Mouse (Mus musculus) lung, embryonic 14.5 days (tissue): ENCODE data around the gene Sync. TPM values are rescaled to one million over a fixed set of nuclear protein-coding genes. Genes with fewer than 3 reads are reported as not detected.

ENCODE experiments used
- ATAC-seq: fragments of 200-750 bp; cut with Nextera tagmentation; 2 replicates; pipeline ENCODE4 v1.8.0; 2017; ENCODE audit warnings: mild to moderate bottlenecking, moderate TSS enrichment, moderate library complexity; ENCODE audit not compliant: insufficient read depth
- DNase-seq: peaks from one replicate; pipeline ENCODE4 v3.0.0-alpha.2; 2015
- H3K27ac ChIP-seq: fragments of 300-500 bp; sonication (generic); 2 replicates; pipeline ENCODE4 v1.5.1; 2014; ENCODE audit warnings: low read depth, mild to moderate bottlenecking, moderate library complexity
- H3K27me3 ChIP-seq: fragments of 300-500 bp; sonication (generic); 2 replicates; pipeline ENCODE4 v1.6.1; 2014; ENCODE audit warnings: low read length, control low read depth; ENCODE audit not compliant: insufficient read depth
- H3K36me3 ChIP-seq: fragments of 300-500 bp; sonication (generic); 2 replicates; pipeline ENCODE4 v1.6.1; 2014; ENCODE audit warnings: control low read depth; ENCODE audit not compliant: insufficient read depth
- H3K4me1 ChIP-seq: fragments of 300-500 bp; sonication (generic); 2 replicates; pipeline ENCODE4 v1.6.1; 2014; ENCODE audit warnings: antibody characterized with exemption, control low read depth; ENCODE audit not compliant: insufficient read depth
- H3K4me2 ChIP-seq: fragments of 300-500 bp; sonication (generic); 2 replicates; pipeline ENCODE4 v1.6.1; 2014; ENCODE audit warnings: mild to moderate bottlenecking
- H3K4me3 ChIP-seq: fragments of 300-500 bp; sonication (generic); 2 replicates; pipeline ENCODE4 v1.5.1; 2014; ENCODE audit warnings: low read depth, low read length
- H3K9ac ChIP-seq: fragments of 300-500 bp; sonication (generic); 2 replicates; pipeline ENCODE4 v1.6.1; 2014
- H3K9me3 ChIP-seq: fragments of 300-500 bp; sonication (generic); 2 replicates; pipeline ENCODE4 v1.6.1; 2016; ENCODE audit warnings: low read depth, low read length, control low read depth
- CTCF ChIP-seq: IDR thresholded peaks from 2 replicates; pipeline ENCODE4 v1.5.1; 2016; ENCODE audit warnings: antibody characterized with exemption, low read depth
- WGBS: fragments of 180-500 bp; shearing (Covaris S2); extraction: QIAGEN DNeasy Blood & Tissue Kit; methylation state at CpG from one replicate; pipeline ENCODE4 v1.1.7; 2014; 5-methylcytosine and 5-hydroxymethylcytosine counted together
- polyA plus RNA-seq: library from polyadenylated mRNA; unstranded; fragments of >200 nt; fragmentation: Nextera tagmentation; extraction: Ambion mirVana; gene quantifications from 2 replicates; pipeline ENCODE4 v1.2.1, GENCODE M21; 2014

Gene Sync
- polyA plus RNA-seq, 1 experiment from 2014 or later: 0.33 TPM

DNA sequence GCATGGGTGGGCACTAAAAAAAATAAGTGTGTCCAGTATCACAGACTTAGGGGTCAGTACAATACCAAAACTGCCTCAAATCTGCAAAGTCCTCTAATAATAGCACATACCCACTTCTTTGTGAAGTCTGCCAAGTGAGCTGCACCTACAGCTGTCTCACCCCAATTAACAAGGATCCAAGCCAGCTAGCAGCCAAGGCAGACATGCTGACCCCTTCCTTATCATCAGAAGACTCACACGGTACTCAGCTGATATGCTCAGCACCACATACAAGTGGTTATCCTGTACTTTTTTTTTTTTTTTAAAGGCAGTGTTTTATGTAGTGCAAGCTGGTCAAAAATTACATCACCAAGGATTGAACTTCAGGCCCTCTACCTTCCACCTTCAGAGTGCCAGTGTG is 16.9 kb downstream of the Sync start:
- Histone ChIP-seq H3K27ac (no peak overlapping the region), H3K27me3 (no peaks in the 10 kb centered on the region), H3K4me2 (no peak overlapping the region), H3K9me3 (no peaks in the 10 kb centered on the region), H3K36me3 (peaks cover 33% of the 10 kb centered on the region), H3K4me3 (no peak overlapping the region), H3K9ac (no peak overlapping the region), H3K4me1 (no peaks in the 10 kb centered on the region)
- TF ChIP-seq CTCF: no peak
- ATAC-seq: no peak
- 40% methylated on average over 1 of the region's 1 CpGs for WGBS
- no peak for DNase-seq

DNA sequence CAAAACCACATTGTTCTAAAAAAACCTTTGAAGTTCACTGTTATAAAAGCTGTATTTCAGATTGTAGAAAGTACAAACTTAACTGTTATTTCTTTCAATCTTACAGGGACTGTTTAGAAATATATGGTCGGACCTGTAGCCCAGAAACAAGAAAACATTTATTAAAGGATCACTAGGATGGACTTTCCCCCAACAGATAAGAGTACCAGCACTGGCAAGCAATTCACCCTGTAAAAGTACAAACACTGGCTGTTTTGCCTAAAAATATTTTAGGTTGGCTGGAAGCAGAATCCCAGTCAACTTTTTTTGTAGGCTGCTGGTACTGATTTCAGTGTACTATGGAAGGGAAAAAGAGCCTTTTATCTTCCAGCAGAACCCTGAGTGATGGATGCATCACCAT is 20.5 kb downstream of the Sync start:
- no peak for ATAC-seq
- Histone ChIP-seq H3K36me3 (peaks cover 66% of the 10 kb centered on the region), H3K9me3 (no peaks in the 10 kb centered on the region), H3K4me1 (no peaks in the 10 kb centered on the region), H3K4me3 (no peak overlapping the region), H3K27ac (no peak overlapping the region), H3K27me3 (no peaks in the 10 kb centered on the region), H3K4me2 (no peak overlapping the region), H3K9ac (no peak overlapping the region)
- no peak for TF ChIP-seq CTCF
- WGBS: 82% methylated on average over 1 of the region's 1 CpGs
- no peak for DNase-seq

DNA sequence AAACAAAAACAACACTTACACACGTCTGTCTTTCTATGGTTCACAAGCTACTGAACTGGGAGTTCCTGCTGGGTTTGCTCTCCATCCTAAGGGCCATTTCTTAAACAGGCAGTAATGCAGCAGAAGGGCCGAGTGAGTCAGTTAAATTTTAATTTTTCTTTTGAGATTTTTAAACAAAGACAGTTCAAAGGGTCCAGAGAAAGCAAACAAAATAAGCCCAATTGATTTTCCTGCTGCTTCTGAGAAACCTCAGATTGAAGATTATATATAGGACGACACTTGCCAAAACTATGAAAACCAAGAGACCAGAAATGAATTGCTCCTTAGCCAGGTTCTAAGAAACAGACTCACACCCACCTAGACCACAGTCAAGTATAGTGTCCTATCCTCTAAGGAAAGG is 26.5 kb downstream of the Sync start:
- no peak for TF ChIP-seq CTCF
- Histone ChIP-seq H3K9me3 (no peaks in the 10 kb centered on the region), H3K36me3 (peaks cover 95% of the 10 kb centered on the region), H3K27ac (no peak overlapping the region), H3K4me1 (no peaks in the 10 kb centered on the region), H3K4me2 (no peak overlapping the region), H3K27me3 (no peaks in the 10 kb centered on the region), H3K9ac (no peak overlapping the region), H3K4me3 (no peak overlapping the region)
- 59% methylated on average over 3 of the region's 3 CpGs for WGBS
- DNase-seq (no peak), ATAC-seq (no peak)

GRCm38 (mm10) chr4:129320876-129321275 is 33.5 kb downstream of the Sync start:
- ATAC-seq (no peak), DNase-seq (no peak)
- H3K9ac ChIP-seq: no peak overlapping the region
- H3K4me1 ChIP-seq: no peaks in the 10 kb centered on the region
- H3K9me3 ChIP-seq: no peaks in the 10 kb centered on the region
- peaks cover 92% of the 10 kb centered on the region for H3K36me3 ChIP-seq
- TF ChIP-seq CTCF: no peak
- WGBS: 75% methylated on average over 1 of the region's 1 CpGs
- no peak overlapping the region for H3K27ac ChIP-seq
- no peaks in the 10 kb centered on the region for H3K27me3 ChIP-seq
- no peak overlapping the region for H3K4me3 ChIP-seq
- H3K4me2 ChIP-seq: no peak overlapping the region

DNA sequence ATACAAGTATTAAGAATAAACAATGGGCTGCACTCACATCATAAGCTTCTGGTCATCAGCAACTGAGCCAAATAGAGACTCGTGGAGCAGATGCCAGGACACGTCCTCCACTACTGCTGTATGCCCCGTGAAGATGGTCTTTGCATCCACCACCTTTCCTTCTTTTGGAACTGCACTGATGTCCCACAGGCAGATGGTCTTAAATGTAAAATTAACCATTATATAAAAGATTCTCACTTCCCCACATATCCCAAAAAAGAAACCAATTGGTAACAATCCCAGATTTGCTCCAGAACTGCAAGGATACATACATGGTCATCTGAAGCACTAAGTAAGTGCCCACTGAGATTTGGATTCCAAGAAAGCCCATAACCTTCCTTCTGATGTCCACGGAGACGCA is 34.6 kb downstream of the Sync start:
- Histone ChIP-seq H3K27ac (no peak overlapping the region), H3K9ac (no peak overlapping the region), H3K9me3 (no peaks in the 10 kb centered on the region), H3K4me2 (no peak overlapping the region), H3K4me3 (no peak overlapping the region), H3K4me1 (no peaks in the 10 kb centered on the region), H3K27me3 (no peaks in the 10 kb centered on the region), H3K36me3 (peaks cover 91% of the 10 kb centered on the region)
- no peak for DNase-seq
- WGBS: 94% methylated on average over 5 of the region's 5 CpGs
- ATAC-seq: no peak
- TF ChIP-seq CTCF: no peak

DNA sequence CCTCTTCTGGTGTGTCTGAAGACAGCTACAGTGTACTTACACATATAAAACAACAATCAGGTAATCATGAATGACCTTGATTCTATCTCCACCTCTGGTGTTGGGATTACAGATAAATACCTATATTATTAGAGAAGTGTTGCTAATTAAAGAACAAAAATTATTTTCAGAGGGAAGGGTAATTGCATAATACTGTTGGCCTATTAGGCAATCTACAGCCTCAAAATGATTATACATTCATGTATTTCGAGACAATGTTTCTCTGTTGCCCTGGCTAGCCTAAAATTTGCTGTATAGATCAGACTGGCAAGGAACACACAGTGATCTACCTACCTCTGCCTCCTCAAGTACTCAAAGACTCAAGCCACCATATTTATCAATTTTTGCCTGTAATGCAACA is 36.1 kb downstream of the Sync start:
- Histone ChIP-seq H3K4me1 (no peaks in the 10 kb centered on the region), H3K4me3 (no peak overlapping the region), H3K4me2 (no peak overlapping the region), H3K9ac (no peak overlapping the region), H3K27ac (no peak overlapping the region), H3K9me3 (no peaks in the 10 kb centered on the region), H3K27me3 (no peaks in the 10 kb centered on the region), H3K36me3 (peaks cover 91% of the 10 kb centered on the region)
- WGBS: 78% methylated on average over 1 of the region's 1 CpGs
- ATAC-seq (no peak), DNase-seq (no peak)
- no peak for TF ChIP-seq CTCF

GRCm38 (mm10) chr4:129324756-129325155 is 37.3 kb downstream of the Sync start:
- Histone ChIP-seq H3K27ac (no peak overlapping the region), H3K9ac (no peak overlapping the region), H3K4me2 (no peak overlapping the region), H3K4me3 (no peak overlapping the region), H3K9me3 (no peaks in the 10 kb centered on the region), H3K27me3 (no peaks in the 10 kb centered on the region), H3K4me1 (no peaks in the 10 kb centered on the region), H3K36me3 (peaks cover 90% of the 10 kb centered on the region)
- 71% methylated on average over 1 of the region's 1 CpGs for WGBS
- no peak for ATAC-seq
- no peak for DNase-seq
- no peak for TF ChIP-seq CTCF

- Histone ChIP-seq H3K4me1 (no peaks in the 10 kb centered on the region), H3K27me3 (no peaks in the 10 kb centered on the region), H3K36me3 (peaks cover 88% of the 10 kb centered on the region), H3K4me3 (no peak overlapping the region), H3K9me3 (no peaks in the 10 kb centered on the region), H3K27ac (no peak overlapping the region), H3K9ac (no peak overlapping the region), H3K4me2 (no peak overlapping the region)
- TF ChIP-seq CTCF: no peak
- WGBS: 51% methylated on average over 1 of the region's 1 CpGs
- DNase-seq (no peak), ATAC-seq (no peak)
Measured at GRCm38 (mm10) chr4:129326191-129326590, 38.8 kb downstream of the Sync start.
